Mouse (Mus musculus) heart, postnatal 4 days (tissue): Measurements from ENCODE around the gene Meox1. TPM values are rescaled to one million over a fixed set of nuclear protein-coding genes. Genes with fewer than 3 reads are reported as not detected.

Source experiments
- DNase-seq: peaks from one replicate; pipeline ENCODE4 v3.0.0; 2021
- total RNA-seq, 2 experiments: library from RNA; stranded (reverse); gene quantifications; 2 replicates each; pipeline ENCODE4 v1.2.3; 2021

The Meox1 gene
- total RNA-seq, 2 experiments from 2014 or later = 17.3 to 19.1 TPM

DNA sequence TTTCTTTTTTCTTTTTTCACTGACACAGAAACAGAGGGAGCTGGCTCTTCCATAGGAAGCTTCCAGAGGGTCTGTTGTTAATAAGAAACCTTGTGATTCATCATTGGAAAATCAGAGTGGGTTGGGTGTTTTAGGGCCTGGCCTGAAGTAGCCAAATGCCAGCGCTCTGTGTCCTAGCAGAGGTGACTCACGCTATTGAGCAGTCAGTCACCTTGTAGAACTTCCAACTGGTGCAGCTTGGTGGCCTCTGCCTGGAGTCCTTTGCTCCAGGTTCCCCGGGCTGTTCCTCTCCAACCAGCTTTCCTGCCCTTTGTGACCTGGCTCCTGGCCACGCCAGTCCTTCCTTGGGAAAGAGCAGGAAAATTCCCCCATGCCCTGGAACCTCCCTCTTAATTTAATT is 44.9 kb downstream of the Meox1 start:
- peak; percentile 58 for DNase-seq

- no peak for DNase-seq
Observed at GRCm38 (mm10) chr11:101847509-101847908, 46.7 kb downstream of the Meox1 start.

DNA sequence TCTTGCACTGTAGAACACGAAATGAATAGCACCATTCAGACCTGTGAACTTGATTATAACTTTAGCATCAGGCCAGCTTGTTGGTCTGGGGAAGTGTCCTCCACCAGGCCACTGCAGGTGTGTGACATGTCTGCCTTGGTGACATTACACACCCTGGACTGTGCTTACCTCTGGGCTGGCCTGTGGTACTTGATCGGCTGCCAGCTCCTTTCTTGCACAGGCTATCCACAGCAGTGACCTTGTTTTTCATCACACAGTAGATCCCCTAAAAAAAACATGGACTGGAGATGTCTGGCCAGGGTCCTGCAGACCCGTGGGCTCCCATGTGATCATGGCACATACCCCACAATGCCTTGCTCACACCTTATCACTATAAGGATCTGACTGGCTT is 51.4 kb downstream of the Meox1 start:
- DNase-seq = no peak

DNA sequence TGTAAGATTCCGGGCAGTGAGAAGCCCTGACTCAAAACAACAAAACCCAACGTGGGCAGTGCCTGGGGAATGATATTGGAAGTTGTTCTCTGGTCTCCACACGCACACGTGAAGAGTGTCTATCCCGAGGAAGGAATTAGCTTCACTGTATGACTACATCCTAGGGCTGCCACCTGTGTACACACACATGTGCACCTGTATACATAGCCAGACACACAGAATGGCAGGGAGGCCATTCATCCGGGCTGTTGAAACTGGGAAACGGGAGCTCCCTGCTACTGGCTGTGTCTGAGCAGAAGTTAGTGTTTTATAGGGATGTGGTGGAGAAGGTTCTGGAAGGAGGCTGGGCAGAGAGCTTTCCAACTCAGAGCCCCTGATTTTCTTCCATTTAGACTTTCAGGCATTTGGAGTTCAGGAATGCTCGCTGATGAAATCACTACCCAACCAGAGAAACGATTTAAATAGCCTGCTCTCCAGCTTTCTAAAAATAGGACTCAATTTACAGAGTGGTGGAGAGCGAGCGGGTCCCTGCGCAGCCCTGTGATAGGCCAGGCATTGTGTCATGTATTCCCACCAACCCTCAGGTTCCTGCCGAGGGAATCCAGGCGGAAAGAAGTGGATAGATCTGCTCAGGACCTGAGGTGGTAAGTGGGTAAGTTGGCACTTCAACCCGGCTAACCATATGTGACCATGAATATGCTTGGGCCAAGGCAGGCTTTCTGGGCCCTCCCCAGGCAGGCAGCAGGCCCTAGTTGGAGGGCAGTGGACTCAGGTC is 52.0 kb downstream of the Meox1 start:
- DNase-seq = peak; percentile 58

- DNase-seq = no peak
Observed at GRCm38 (mm10) chr11:101840405-101840804, 53.8 kb downstream of the Meox1 start.

DNA sequence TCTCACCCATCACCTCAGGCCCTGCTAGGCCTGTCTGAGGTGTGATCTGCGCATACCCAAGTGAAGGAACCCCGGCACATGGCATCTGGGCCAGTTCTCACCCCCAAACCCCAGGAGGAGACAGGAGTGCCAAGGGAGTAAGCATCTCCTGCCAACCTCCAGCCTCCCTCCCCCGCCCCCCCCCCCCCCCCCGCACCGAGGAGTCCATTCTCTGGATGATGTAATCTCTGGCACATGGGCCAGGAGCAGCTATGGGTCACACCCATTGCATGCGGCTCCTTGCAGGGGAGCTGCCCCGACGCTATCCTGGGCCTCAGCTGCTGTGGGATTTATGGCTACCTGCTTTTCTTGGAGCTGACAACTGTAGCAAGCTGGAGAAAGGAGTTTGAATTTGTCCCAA is 54.7 kb downstream of the Meox1 start:
- peak; percentile 46 for DNase-seq

- peak; percentile 69 for DNase-seq
Observed at GRCm38 (mm10) chr11:101832001-101832400, 62.2 kb downstream of the Meox1 start.

DNA sequence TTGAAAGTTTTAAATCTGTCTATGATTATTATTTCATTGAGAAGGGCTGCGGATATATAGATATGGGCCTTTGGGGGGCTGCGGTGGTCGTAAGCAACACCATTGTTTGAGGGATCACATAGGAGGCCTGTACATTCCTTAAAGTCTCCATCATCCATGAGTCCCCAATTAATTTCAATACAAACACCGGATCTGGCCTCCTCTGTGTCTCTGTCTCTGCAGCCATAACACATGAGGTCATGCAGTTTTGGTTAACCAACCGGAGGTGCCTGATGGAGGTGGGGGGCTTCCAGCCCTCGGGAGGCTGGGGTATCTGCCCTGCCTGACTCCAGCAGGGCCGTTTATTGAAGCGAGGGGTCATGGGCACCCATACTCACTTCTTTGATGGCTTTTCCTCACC is 63.6 kb downstream of the Meox1 start:
- no peak for DNase-seq

DNA sequence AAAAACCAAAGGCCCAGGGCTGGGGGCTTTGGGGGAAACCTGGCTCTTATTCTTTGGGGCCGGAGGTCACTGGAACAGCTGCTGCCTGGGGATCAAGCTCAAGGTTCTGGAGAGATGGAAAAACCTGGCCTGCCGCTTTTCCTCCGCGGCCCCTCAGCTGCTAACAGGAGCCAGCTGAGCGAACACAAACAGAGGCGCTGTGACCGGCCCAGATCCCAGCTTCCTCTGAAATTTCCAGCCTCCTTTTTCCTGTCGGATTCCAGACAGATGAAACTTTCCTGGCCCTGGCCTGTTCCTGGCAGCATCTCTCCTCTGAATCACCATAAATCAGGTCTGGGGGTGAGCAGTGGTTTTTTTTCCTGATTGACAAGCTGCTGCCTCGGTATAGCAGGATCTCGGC is 64.1 kb downstream of the Meox1 start:
- peak; percentile 79 for DNase-seq

DNA sequence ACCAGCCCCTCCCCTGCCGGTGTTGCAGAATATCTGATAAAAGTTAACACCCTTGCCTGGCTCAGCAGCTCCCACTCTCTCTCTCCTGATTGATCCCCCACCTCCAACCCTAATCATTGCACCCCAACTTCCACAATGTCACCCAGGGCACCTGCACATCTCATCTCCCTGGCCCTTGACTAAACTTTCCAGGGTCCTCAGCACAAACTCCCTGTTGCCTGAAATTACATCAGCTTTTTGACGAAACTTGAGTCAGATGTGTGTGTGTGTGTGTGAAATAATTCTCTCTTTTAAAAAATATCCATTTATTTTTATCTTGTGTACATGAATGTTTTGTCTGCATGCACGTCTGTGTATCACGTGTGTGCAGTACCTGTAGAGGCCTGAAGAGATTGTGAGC is 65.5 kb downstream of the Meox1 start:
- no peak for DNase-seq

Other genes starting within 250 kb of the Meox1 start
- 10 to 100 TPM; 17.9 to 20.5 TPM for gene Arl4d, start 228.8 kb downstream of the Meox1 start, total RNA-seq
- 10 to 100 TPM; 21.6 to 21.7 TPM for gene Dhx8, start 161.5 kb downstream of the Meox1 start, total RNA-seq
- gene Etv4, start 109.0 kb downstream of the Meox1 start, total RNA-seq = 1 to 10 TPM; 6.6 to 6.8 TPM
- gene Sost, start 72.6 kb upstream of the Meox1 start, total RNA-seq = 1 to 10 TPM; 7.5 to 8.2 TPM
- not detected for gene Cfap97d1, start 89.9 kb upstream of the Meox1 start, total RNA-seq
- 100 to 1,000 TPM; 149 to 162 TPM for gene Dusp3, start 92.6 kb upstream of the Meox1 start, total RNA-seq
- 1 to 10 TPM; 6.2 to 7.4 TPM for gene Mpp3, start 134.1 kb upstream of the Meox1 start, total RNA-seq
- 10 to 100 TPM; 32.3 to 36.2 TPM for gene Cd300lg, start 147.1 kb upstream of the Meox1 start, total RNA-seq
- 1 to 10 TPM; 6.1 to 7.3 TPM for gene Mpp2, start 194.1 kb upstream of the Meox1 start, total RNA-seq
- gene Ppy, start 206.9 kb upstream of the Meox1 start, total RNA-seq = not detected
- gene Pyy, start 213.5 kb upstream of the Meox1 start, total RNA-seq = not detected